Mouse (Mus musculus): Measurements from ENCODE around the gene Tle3.

GRCm38 (mm10) chr9:61392338-61392620, 20.1 kb downstream of the Tle3 start:
- TF ChIP-seq CTCF (IDR thresholded peaks at IDR 0.05; ENCODE audit: low read depth, low read length) (no peak), TAL1 (conservative IDR thresholded peaks at IDR 0.05; ENCODE audit: low read depth, low read length) (no peak), GATA2 (IDR thresholded peaks at IDR 0.05; ENCODE audit: borderline replicate concordance, low read depth, low read length) (no peak), GATA1 (IDR thresholded peaks at IDR 0.05; ENCODE audit: borderline replicate concordance, low read length) (no peak)

Data from G1E (cell line).